Mouse (Mus musculus) kidney, postnatal 4 days (tissue): ENCODE results near the gene Gm9837.

ENCODE experiments used
- DNase-seq, 2 experiments: peaks; one replicate each; pipeline ENCODE4 v3.0.0; 2021; ENCODE audit warnings: mixed read lengths in 2 of 2

Gene Gm9837

GRCm38 (mm10) chr11:53425251-53425650, 45.0 kb downstream of the Gm9837 start:
- no peak for DNase-seq

- no peak for DNase-seq
Observed at GRCm38 (mm10) chr11:53424826-53425225, 45.5 kb downstream of the Gm9837 start.

GRCm38 (mm10) chr11:53423036-53423435, 47.2 kb downstream of the Gm9837 start, which contains the start of gene Leap2:
Leap2 (minus strand) TSS chr11:53423170.
- no peak for DNase-seq
